Mouse (Mus musculus): ENCODE measurements around the gene Sec31b.

DNA sequence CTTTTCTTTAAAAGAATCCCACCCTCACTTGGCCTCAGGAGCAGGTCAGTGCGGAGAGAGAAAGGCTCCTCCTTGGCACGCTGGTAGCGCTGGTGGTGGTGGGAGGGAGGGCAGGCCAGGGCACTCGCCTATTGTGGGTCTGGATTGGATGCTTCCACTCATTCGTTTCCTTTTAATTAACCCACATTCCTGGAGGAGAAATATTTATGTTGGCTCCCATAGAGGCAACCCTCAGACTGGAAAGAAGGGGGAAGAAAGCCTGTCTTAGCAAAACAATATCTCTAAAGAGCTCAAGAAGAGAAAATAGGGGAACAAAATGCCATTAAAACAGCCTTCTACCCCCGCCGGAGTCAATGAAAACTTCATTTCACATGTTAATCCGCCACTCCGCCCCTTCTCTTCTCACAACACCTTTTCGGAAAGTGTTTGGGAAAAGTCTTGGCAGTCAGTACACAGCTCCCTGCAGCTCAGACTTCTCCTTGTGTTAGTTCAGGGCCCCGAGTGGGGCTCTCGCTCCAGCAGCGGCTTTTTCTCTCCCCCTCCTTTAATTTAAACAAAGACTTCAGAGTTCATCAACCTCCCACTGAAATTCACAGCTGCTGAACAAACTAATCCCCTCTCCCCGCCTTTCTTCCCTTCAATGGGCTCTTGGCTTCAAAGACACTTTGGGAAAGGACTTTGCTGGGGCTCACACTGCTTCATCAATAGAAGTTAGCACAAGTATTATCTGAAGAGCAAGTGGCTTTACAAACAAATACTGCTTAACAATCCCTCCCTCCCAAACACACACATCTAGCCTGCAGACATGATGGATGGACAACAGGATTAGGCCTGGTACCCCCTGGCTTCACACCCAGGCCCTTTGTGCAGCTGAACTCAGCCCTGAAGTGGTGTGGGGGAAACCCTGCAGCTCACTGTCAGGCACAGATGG, 30.9 kb downstream of the Sec31b start:
- no peak for TF ChIP-seq POLR2A (IDR thresholded peaks at IDR 0.05; ENCODE audit: borderline replicate concordance, control insufficient read depth, low read depth, low read length)
- TF ChIP-seq CTCF (IDR thresholded peaks at IDR 0.05; ENCODE audit: control insufficient read depth, insufficient read depth, low read length) = no peak
